Mouse (Mus musculus): ENCODE results near the gene Gm498. TPM values are rescaled to one million over a fixed set of nuclear protein-coding genes. Genes with fewer than 3 reads are reported as not detected.

Gene Gm498
- total and polyA plus RNA-seq, 2 experiments from 2014 or later: not detected

- peak overlapping the region; percentile 58 for H3K4me3 ChIP-seq (ENCODE audit: low read depth, low read length)
- H3K27me3 ChIP-seq (ENCODE audit: insufficient read depth, low read length): no peaks in the 10 kb centered on the region
- peak; percentile 97 for ATAC-seq (ENCODE audit: low FRiP score)
- peak; percentile 99 for DNase-seq (ENCODE audit: low spot score)
- peak; percentile 93 for TF ChIP-seq CTCF (IDR thresholded peaks at IDR 0.05)
- peak overlapping the region; percentile 87 for H3K4me2 ChIP-seq (ENCODE audit: low read depth, low read length, poor library complexity, severe bottlenecking)
- peak overlapping the region; percentile 90 for H3K27ac ChIP-seq (ENCODE audit: low read depth, low read length)
- H3K9me3 ChIP-seq (ENCODE audit: low read length): no peaks in the 10 kb centered on the region
- WGBS: under 1% methylated on average over 37 of the region's 37 CpGs
- H3K36me3 ChIP-seq (ENCODE audit: insufficient read depth, low read length): no peaks in the 10 kb centered on the region
- H3K9ac ChIP-seq (replicated peaks; ENCODE audit: low read length, poor library complexity, severe bottlenecking): peak overlapping the region; percentile 80
- H3K4me1 ChIP-seq (ENCODE audit: insufficient read depth, low read length): peaks cover 8% of the 10 kb centered on the region
Measured at GRCm38 (mm10) chr7:143829504-143830331, 36.9 kb upstream of the Gm498 start.

- 5% methylated on average over 6 of the region's 6 CpGs for WGBS
- peak overlapping the region; percentile 90 for H3K27ac ChIP-seq (ENCODE audit: low read depth, low read length)
- H3K4me2 ChIP-seq (ENCODE audit: low read depth, low read length, poor library complexity, severe bottlenecking): peak overlapping the region; percentile 87
- no peaks in the 10 kb centered on the region for H3K9me3 ChIP-seq (ENCODE audit: low read length)
- peak overlapping the region; percentile 80 for H3K9ac ChIP-seq (replicated peaks; ENCODE audit: low read length, poor library complexity, severe bottlenecking)
- no peaks in the 10 kb centered on the region for H3K36me3 ChIP-seq (ENCODE audit: insufficient read depth, low read length)
- no peaks in the 10 kb centered on the region for H3K27me3 ChIP-seq (ENCODE audit: insufficient read depth, low read length)
- peak overlapping the region; percentile 58 for H3K4me3 ChIP-seq (ENCODE audit: low read depth, low read length)
- TF ChIP-seq CTCF (IDR thresholded peaks at IDR 0.05): no peak
- H3K4me1 ChIP-seq (ENCODE audit: insufficient read depth, low read length): peaks cover 12% of the 10 kb centered on the region
- DNase-seq (ENCODE audit: low spot score): peak; percentile 8
- ATAC-seq (ENCODE audit: low FRiP score): peak; percentile 65; the same call in 1 of the 2 replicates
Measured at GRCm38 (mm10) chr7:143830399-143830798, 36.2 kb upstream of the Gm498 start.

GRCm38 (mm10) chr7:143832196-143832595 is 34.4 kb upstream of the Gm498 start:
- H3K4me1 ChIP-seq (ENCODE audit: insufficient read depth, low read length): peaks cover 12% of the 10 kb centered on the region
- no peak for DNase-seq (ENCODE audit: low spot score)

GRCm38 (mm10) chr7:143832611-143833010 is 34.0 kb upstream of the Gm498 start:
- no peak overlapping the region for H3K4me2 ChIP-seq (ENCODE audit: low read depth, low read length, poor library complexity, severe bottlenecking)
- 0 out of 2 replicates have a peak, but pooled peaks cover 8% of the 10 kb centered on the region for H3K36me3 ChIP-seq (ENCODE audit: insufficient read depth, low read length)
- H3K9ac ChIP-seq (replicated peaks; ENCODE audit: low read length, poor library complexity, severe bottlenecking): no peak overlapping the region
- 89% methylated on average over 2 of the region's 2 CpGs for WGBS
- no peaks in the 10 kb centered on the region for H3K9me3 ChIP-seq (ENCODE audit: low read length)
- no peaks in the 10 kb centered on the region for H3K27me3 ChIP-seq (ENCODE audit: insufficient read depth, low read length)
- no peak for ATAC-seq (ENCODE audit: low FRiP score)
- H3K4me3 ChIP-seq (ENCODE audit: low read depth, low read length): no peak overlapping the region
- DNase-seq (ENCODE audit: low spot score): no peak
- H3K27ac ChIP-seq (ENCODE audit: low read depth, low read length): no peak overlapping the region
- H3K4me1 ChIP-seq (ENCODE audit: insufficient read depth, low read length): peaks cover 12% of the 10 kb centered on the region
- TF ChIP-seq CTCF (IDR thresholded peaks at IDR 0.05): no peak

More at GRCm38 (mm10) chr7:143832196-143832595, 34.4 kb upstream of the Gm498 start:
- Histone ChIP-seq H3K4me2 (ENCODE audit: low read depth, low read length, poor library complexity, severe bottlenecking) (peak overlapping the region; percentile 87; the same call in 1 of the 2 replicates), H3K9me3 (ENCODE audit: low read length) (no peaks in the 10 kb centered on the region), H3K36me3 (ENCODE audit: insufficient read depth, low read length) (0 out of 2 replicates have a peak, but pooled peaks cover 4% of the 10 kb centered on the region), H3K9ac (replicated peaks; ENCODE audit: low read length, poor library complexity, severe bottlenecking) (no peak overlapping the region), H3K27me3 (ENCODE audit: insufficient read depth, low read length) (no peaks in the 10 kb centered on the region), H3K27ac (ENCODE audit: low read depth, low read length) (no peak overlapping the region), H3K4me3 (ENCODE audit: low read depth, low read length) (no peak overlapping the region)
- WGBS: 86% methylated on average over 8 of the region's 8 CpGs
- ATAC-seq (ENCODE audit: low FRiP score): no peak
- TF ChIP-seq CTCF (IDR thresholded peaks at IDR 0.05): no peak

- H3K27me3 ChIP-seq (ENCODE audit: insufficient read depth, low read length): no peaks in the 10 kb centered on the region
- H3K4me3 ChIP-seq (ENCODE audit: low read depth, low read length): no peak overlapping the region
- H3K9me3 ChIP-seq (ENCODE audit: low read length): no peaks in the 10 kb centered on the region
- H3K4me2 ChIP-seq (ENCODE audit: low read depth, low read length, poor library complexity, severe bottlenecking): no peak overlapping the region
- peaks cover 12% of the 10 kb centered on the region for H3K4me1 ChIP-seq (ENCODE audit: insufficient read depth, low read length)
- no peak for TF ChIP-seq CTCF (IDR thresholded peaks at IDR 0.05)
- H3K36me3 ChIP-seq (ENCODE audit: insufficient read depth, low read length): peaks cover 18% of the 10 kb centered on the region
- ATAC-seq (ENCODE audit: low FRiP score) (no peak), DNase-seq (ENCODE audit: low spot score) (no peak)
- H3K27ac ChIP-seq (ENCODE audit: low read depth, low read length): no peak overlapping the region
- 80% methylated on average over 6 of the region's 6 CpGs for WGBS
- H3K9ac ChIP-seq (replicated peaks; ENCODE audit: low read length, poor library complexity, severe bottlenecking): no peak overlapping the region
Measured at GRCm38 (mm10) chr7:143833581-143834190, 33.0 kb upstream of the Gm498 start.

- Histone ChIP-seq H3K27me3 (ENCODE audit: insufficient read depth, low read length) (no peaks in the 10 kb centered on the region), H3K4me1 (ENCODE audit: insufficient read depth, low read length) (peaks cover 12% of the 10 kb centered on the region)
Measured at GRCm38 (mm10) chr7:143834316-143834715, 32.3 kb upstream of the Gm498 start.

More at GRCm38 (mm10) chr7:143834316-143834715, 32.3 kb upstream of the Gm498 start:
- no peak for TF ChIP-seq CTCF (IDR thresholded peaks at IDR 0.05)
- H3K36me3 ChIP-seq (ENCODE audit: insufficient read depth, low read length): peaks cover 20% of the 10 kb centered on the region
- H3K9ac ChIP-seq (replicated peaks; ENCODE audit: low read length, poor library complexity, severe bottlenecking): no peak overlapping the region
- H3K4me2 ChIP-seq (ENCODE audit: low read depth, low read length, poor library complexity, severe bottlenecking): no peak overlapping the region; the same call in 1 of the 2 replicates
- WGBS: 90% methylated on average over 2 of the region's 2 CpGs
- ATAC-seq (ENCODE audit: low FRiP score) (no peak), DNase-seq (ENCODE audit: low spot score) (no peak)
- H3K4me3 ChIP-seq (ENCODE audit: low read depth, low read length): no peak overlapping the region
- no peak overlapping the region for H3K27ac ChIP-seq (ENCODE audit: low read depth, low read length)
- H3K9me3 ChIP-seq (ENCODE audit: low read length): no peaks in the 10 kb centered on the region
